Mouse (Mus musculus): ENCODE measurements around the gene Hivep1.

Hivep1 gene

DNA sequence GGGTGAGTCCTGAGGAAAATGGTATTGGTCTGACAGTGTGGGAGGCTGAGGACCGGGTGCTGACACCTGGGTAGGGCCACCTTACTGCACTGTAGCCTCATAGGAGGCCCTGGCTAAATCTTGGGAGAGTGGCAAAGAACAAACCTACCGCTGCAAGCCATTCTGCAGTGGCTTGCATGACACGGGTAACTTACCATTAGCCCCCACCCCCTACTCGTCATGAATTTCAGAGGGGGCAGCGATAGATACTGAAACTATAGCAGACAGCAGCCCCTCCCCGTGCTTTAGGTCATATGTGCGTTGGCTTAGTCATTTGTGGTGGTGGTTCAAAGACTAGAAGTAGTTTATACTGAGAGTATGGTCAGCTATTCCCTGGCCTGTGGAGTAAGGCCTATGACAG, 61.8 kb downstream of the Hivep1 start:
- no peak for DNase-seq (ENCODE audit: low spot score)

- no peak for DNase-seq (ENCODE audit: low spot score)
Measured at GRCm38 (mm10) chr13:42116301-42116700, 64.5 kb downstream of the Hivep1 start.

- no peak for DNase-seq (ENCODE audit: low spot score)
Measured at GRCm38 (mm10) chr13:42119062-42119461, 67.2 kb downstream of the Hivep1 start.

GRCm38 (mm10) chr13:42121106-42121776, 69.4 kb downstream of the Hivep1 start:
- DNase-seq (ENCODE audit: low spot score): no peak

GRCm38 (mm10) chr13:42121777-42122682, 70.2 kb downstream of the Hivep1 start:
- no peak for DNase-seq (ENCODE audit: low spot score)

- no peak for DNase-seq (ENCODE audit: low spot score)
Measured at GRCm38 (mm10) chr13:42144627-42145026, 92.8 kb downstream of the Hivep1 start.

DNA sequence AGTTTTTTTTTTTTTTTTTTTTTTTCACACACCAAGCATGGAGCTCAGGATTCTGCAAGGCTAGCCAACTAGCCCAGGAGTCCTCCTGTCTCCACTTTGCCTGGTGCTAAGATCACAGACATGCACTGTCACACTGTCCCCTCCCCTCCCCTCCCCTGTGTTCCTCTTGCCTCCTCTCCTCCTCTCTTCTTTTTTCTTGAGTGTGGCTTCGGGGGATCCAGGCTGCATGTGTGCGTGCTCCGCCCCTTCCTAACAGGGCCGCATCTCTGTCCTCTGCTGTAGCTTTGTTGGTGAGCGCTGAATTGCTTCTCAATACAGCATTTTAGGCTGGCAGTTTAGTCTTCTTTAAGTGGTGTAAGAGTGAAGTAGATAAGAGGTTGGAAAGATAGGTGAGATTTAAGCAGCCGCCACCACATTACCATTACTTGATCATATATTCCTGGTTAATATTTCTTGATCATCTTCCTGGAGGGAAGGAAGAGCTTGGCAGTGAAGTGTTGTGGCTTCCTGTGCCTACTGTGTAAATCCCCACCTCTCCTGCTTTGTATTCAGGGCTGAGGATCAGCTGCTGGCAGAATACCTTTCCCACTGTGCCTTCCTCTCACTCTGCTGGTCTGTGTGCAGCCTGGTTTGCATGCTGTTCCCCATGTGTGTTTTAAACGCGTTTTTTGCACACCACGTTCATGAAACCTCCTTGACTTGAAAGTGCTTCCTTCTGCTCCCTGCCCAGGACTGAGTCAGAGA, 97.7 kb downstream of the Hivep1 start:
- DNase-seq (ENCODE audit: low spot score): no peak

DNA sequence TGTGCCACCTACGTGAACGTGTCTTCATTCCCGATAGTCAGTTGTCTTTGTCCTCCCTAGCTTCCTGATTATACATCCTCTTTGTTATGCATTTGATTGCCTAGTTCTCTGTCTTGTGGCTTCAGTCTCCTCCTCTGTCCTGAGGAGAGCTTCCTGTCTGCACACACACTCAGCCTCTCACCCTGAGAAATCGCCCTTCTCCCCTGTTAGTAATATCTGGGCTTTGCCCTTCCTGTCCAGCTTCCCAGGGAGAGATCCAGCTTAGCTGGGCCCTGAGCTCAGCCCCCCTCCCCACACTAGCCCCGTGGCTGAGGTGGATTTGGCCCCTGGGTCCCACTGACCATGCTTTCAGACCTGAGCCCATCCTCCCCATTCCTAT, 98.2 kb downstream of the Hivep1 start:
- DNase-seq (ENCODE audit: low spot score): no peak

DNA sequence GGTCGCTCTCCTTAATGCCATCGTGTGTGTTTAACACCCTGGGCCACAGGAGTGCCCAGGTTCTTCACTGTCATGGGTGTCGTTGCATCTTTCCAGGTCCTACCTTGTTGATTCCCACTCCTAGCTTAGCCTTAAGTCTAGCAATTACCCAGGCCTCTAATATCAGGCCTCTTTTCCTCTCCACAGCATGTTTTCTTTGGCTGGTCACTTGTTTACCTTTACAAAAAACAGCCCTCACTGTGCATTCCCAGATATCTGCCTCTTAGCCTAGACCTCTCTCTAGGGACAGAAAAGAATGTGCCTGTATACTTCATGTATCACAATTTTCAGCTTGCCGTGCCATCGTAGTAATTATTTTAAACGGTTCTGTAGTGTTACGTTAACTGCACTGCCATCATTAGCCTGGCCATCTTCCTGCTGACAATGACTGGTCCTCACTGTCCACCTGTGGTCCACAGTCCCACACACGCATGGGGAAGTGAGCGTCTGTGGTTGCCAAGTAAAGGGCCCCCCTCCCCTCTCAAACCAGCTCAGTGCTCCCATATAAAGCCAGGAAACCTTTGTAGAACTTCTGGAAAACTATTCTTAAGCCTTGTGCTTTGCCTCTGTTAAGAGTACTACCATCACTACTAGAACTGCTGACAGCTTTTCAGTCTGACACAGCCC, 98.8 kb downstream of the Hivep1 start:
- DNase-seq (ENCODE audit: low spot score): no peak

DNA sequence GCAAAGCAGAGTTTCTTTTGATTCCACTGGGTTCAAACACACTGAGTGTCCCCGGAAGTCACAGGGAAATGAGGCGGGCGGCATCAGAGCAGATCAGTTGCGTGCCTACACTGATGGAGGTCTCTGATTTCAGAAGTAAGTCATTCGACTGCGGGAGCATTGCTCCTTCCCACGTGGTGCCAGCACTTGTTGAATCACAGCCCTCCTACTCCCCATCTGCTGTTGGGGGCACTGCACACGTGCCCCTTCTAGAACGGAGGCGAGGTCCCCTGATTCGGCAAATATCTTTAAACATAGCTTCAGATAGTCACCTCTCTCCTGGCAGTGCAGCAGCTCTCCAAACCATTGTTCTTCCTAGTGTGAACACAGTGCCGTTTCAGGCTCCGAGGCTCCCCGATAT, 106.4 kb downstream of the Hivep1 start:
- DNase-seq (ENCODE audit: low spot score): no peak

- no peak for DNase-seq (ENCODE audit: low spot score)
Measured at GRCm38 (mm10) chr13:42159416-42160185, 107.8 kb downstream of the Hivep1 start.

GRCm38 (mm10) chr13:42170802-42171201, 119.0 kb downstream of the Hivep1 start:
- DNase-seq (ENCODE audit: low spot score): no peak

GRCm38 (mm10) chr13:42174827-42175420, 123.1 kb downstream of the Hivep1 start:
- DNase-seq (ENCODE audit: low spot score): no peak

GRCm38 (mm10) chr13:42182635-42183034, 130.8 kb downstream of the Hivep1 start:
- DNase-seq (ENCODE audit: low spot score): no peak

- DNase-seq (ENCODE audit: low spot score): no peak
Measured at GRCm38 (mm10) chr13:42184131-42184530, 132.3 kb downstream of the Hivep1 start.

- DNase-seq (ENCODE audit: low spot score): no peak
Measured at GRCm38 (mm10) chr13:42193016-42193415, 141.2 kb downstream of the Hivep1 start.

DNA sequence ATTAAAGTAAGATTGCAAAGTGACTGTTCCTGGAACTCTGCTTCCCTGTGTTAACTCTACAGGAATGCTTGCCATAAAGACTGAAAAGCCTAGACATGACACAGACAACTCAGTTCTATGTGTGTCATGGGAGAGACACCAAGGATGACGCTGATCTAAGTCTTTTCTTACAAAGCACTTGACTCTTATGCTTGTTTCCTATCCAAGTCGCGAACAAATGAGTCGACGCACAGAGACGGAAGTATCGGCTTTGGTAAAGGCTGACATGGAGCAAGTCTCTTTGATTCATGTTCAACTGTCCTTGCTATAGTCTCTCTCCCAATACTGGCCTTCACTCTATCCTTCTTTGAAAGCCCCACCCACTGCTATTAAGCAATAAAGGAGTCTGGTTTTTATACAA, 143.8 kb downstream of the Hivep1 start:
- no peak for DNase-seq (ENCODE audit: low spot score)

GRCm38 (mm10) chr13:42197656-42198055, 145.8 kb downstream of the Hivep1 start:
- DNase-seq (ENCODE audit: low spot score): no peak

GRCm38 (mm10) chr13:42213556-42213955, 161.7 kb downstream of the Hivep1 start:
- DNase-seq (ENCODE audit: low spot score): no peak

DNA sequence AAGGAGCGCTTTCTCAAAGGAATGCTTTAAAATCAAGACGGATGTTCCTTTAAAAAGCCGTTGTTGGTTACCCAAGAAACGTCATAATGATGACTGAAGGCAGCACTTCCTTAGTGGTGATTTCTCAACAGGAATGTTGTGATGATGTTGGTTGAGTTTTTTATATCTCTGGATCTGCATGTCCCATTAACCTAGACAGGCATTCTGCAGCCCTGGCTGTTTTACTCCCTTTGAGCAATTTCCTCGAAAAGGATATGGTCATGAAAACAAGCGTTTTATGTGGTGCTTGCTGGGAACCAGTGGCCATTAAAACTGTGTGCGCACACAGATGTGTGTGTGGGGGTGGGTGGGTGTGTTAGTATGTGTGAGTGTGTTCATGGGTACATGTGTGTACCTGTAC, 170.6 kb downstream of the Hivep1 start:
- no peak for DNase-seq (ENCODE audit: low spot score)

DNA sequence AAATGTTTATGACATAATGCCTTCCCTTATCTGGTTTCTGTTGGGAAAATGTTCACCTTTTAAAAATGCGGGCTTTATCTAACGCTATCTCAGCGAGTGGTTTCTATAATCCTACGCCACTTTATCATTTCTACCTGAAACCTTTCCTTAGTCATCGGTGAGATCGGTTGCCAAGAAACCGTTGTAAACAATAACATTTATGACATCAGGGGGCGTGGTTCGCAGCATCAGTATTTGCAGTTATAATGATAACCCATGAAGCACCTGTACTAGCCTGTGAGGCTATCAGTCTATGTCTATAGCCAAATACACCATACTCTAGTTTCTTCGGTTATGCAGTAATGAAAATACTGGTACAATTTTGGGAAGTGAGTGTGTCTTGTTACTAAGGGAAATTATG, 177.0 kb downstream of the Hivep1 start:
- no peak for DNase-seq (ENCODE audit: low spot score)
